In the genomic region with DNA sequence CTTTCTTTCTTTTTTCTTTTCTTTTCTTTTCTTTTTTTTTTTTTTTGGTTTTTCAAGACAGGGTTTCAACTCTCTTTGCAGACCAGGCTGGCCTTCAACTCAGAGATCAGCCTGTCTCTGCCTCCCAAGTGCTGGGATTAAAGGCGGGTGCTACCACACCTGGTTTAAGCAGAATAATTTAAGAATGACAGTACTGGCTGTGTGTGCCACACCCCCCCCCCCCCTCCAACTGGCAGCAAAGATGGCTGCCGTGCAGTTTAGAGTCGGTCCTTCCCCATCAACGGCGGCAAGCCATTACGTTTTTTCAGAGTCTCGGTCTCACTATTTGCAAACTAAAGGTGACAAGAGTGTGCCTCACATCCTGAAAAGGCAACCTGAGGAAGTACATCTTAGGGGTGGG, we compare ENCODE assay signal across 17 mouse cellular contexts.
"Had no signal": no experiment of that assay in that cellular context is flagged by ENCODE, and none has a peak within 500 bp of the region (broad histone marks: within the 10 kb centered on the region; RNA-seq: fewer than 3 reads in every experiment).

No protein-coding gene starts in this region.

- H3K9me3 ChIP-seq: lung, embryonic 15.5 days; megakaryocyte, embryonic 14.5 days; midbrain, embryonic 13.5 days; midbrain, embryonic 15.5 days; neural tube, embryonic 12.5 days had no signal

- H3K36me3 ChIP-seq: lung, embryonic 15.5 days; midbrain, embryonic 13.5 days; midbrain, embryonic 15.5 days; neural tube, embryonic 12.5 days had no signal

- H3K4me2 ChIP-seq: lung, embryonic 15.5 days; midbrain, embryonic 11.5 days; midbrain, embryonic 13.5 days; midbrain, embryonic 15.5 days; neural tube, embryonic 12.5 days had no signal

- DNase-seq: lung, adult 2 months; lung, postnatal 14 days; lung, postnatal 36 days; right cerebral cortex, postnatal 14 days; right cerebral cortex, postnatal 4 days; spleen, adult 18-20 months; thymus, adult 18-20 months; thymus, postnatal 14 days; thymus, postnatal 36 days had no signal

- H3K9ac ChIP-seq: lung, embryonic 15.5 days; midbrain, embryonic 13.5 days; midbrain, embryonic 15.5 days; neural tube, embryonic 12.5 days had no signal

- ATAC-seq: lung, postnatal 0 days; midbrain, embryonic 13.5 days; midbrain, embryonic 15.5 days had no signal

- H3K27me3 ChIP-seq: lung, embryonic 15.5 days; megakaryocyte, embryonic 14.5 days; midbrain, embryonic 13.5 days; midbrain, embryonic 15.5 days; neural tube, embryonic 12.5 days had no signal

- H3K27ac ChIP-seq: lung, embryonic 15.5 days; macrophage; midbrain, embryonic 13.5 days; midbrain, embryonic 15.5 days; neural tube, embryonic 12.5 days had no signal

- H3K4me3 ChIP-seq: lung, embryonic 15.5 days; megakaryocyte, embryonic 14.5 days; midbrain, embryonic 13.5 days; midbrain, embryonic 15.5 days; neural tube, embryonic 12.5 days had no signal
